Mouse (Mus musculus): ENCODE measurements around the gene Cyp2c29. TPM values are rescaled to one million over a fixed set of nuclear protein-coding genes. Genes with fewer than 3 reads are reported as not detected.
"Not testable (repeated sequence)": the region's sequence is repeated elsewhere in the genome, so short reads cannot be mapped to it uniquely, and the experiment has no call there.

Cyp2c29 gene
- total RNA-seq (2021): not detected
- long read RNA-seq, experiment 1: 0 reads
- long read RNA-seq, experiment 2: 0 reads

GRCm38 (mm10) chr19:39269105-39269504, at the start of gene Cyp2c29:
TSS of gene Cyp2c29 (plus strand) at chr19:39269405.
- DNase-seq: not testable (repeated sequence)

- not testable (repeated sequence) for DNase-seq
Measured at GRCm38 (mm10) chr19:39267036-39267435, 2.2 kb upstream of the Cyp2c29 start.

GRCm38 (mm10) chr19:39282801-39283200, 13.6 kb downstream of the Cyp2c29 start:
- no peak for DNase-seq

GRCm38 (mm10) chr19:39285637-39286036, 16.4 kb downstream of the Cyp2c29 start:
- DNase-seq: no peak

- DNase-seq: no peak
Measured at GRCm38 (mm10) chr19:39286825-39287224, 17.6 kb downstream of the Cyp2c29 start.

GRCm38 (mm10) chr19:39288978-39289377, 19.8 kb downstream of the Cyp2c29 start:
- no peak for DNase-seq

Other genes starting within 250 kb of the Cyp2c29 start
- gene Cyp2c65, start 208.4 kb upstream of the Cyp2c29 start, total RNA-seq (2021): not detected
- not detected for gene Cyp2c66, start 155.5 kb upstream of the Cyp2c29 start, total RNA-seq (2021)
- gene Cyp2c38, start 193.7 kb downstream of the Cyp2c29 start, total RNA-seq (2021): not detected
- not detected for gene Cyp2c39, start 241.5 kb downstream of the Cyp2c29 start, total RNA-seq (2021)

Data from gastrocnemius, postnatal 10 days (tissue).